Mouse (Mus musculus): ENCODE results near the gene Rsad1.

Gene Rsad1

GRCm38 (mm10) chr11:94491035-94491748, 57.9 kb downstream of the Rsad1 start:
- no peak for DNase-seq (ENCODE audit: low read depth)
